Mouse (Mus musculus) heart, embryonic 14.5 days (tissue): ENCODE measurements around the gene Mettl9. TPM values are rescaled to one million over a fixed set of nuclear protein-coding genes. Genes with fewer than 3 reads are reported as not detected.

ENCODE experiments used
- ATAC-seq: fragments of 200-750 bp; cut with Nextera tagmentation; 2 replicates; pipeline ENCODE4 v1.8.0; 2017; ENCODE audit warnings: low read depth, moderate TSS enrichment; ENCODE audit not compliant: insufficient number of reproducible peaks, insufficient read depth, low FRiP score
- H3K27ac ChIP-seq, 2 experiments: fragments of 200-500 bp in 1 of 2; fragments of 300-500 bp in 1 of 2; sonication (generic) in 1 of 2; replicated peaks in 1 of 2; 2 replicates each; pipeline ENCODE4 v1.5.1; 2012 to 2014; ENCODE audit warnings: low read depth in 2 of 2, low read length in 2 of 2, control low read depth in 1 of 2, mild to moderate bottlenecking in 1 of 2, mixed read lengths in 1 of 2; ENCODE audit not compliant: control insufficient read depth in 1 of 2, insufficient read depth in 1 of 2
- H3K27me3 ChIP-seq: fragments of 300-500 bp; sonication (generic); 2 replicates; pipeline ENCODE4 v1.6.1; 2014; ENCODE audit warnings: mild to moderate bottlenecking, low read length, control low read depth; ENCODE audit not compliant: control insufficient read depth, insufficient read depth
- H3K36me3 ChIP-seq: fragments of 300-500 bp; sonication (generic); 2 replicates; pipeline ENCODE4 v1.6.1; 2014; ENCODE audit warnings: mild to moderate bottlenecking, control low read depth, low read length, mixed read lengths; ENCODE audit not compliant: control insufficient read depth, insufficient read depth
- H3K4me1 ChIP-seq, 2 experiments: fragments of 200-500 bp in 1 of 2; fragments of 300-500 bp in 1 of 2; sonication (generic) in 1 of 2; 2 replicates each; pipeline ENCODE4 v1.6.1; 2012 to 2014; ENCODE audit warnings: low read length in 2 of 2, control low read depth in 1 of 2, mixed read lengths in 1 of 2; ENCODE audit not compliant: control insufficient read depth in 2 of 2, insufficient read depth in 2 of 2
- H3K4me2 ChIP-seq: fragments of 300-500 bp; sonication (generic); 2 replicates; pipeline ENCODE4 v1.6.1; 2014; ENCODE audit warnings: mild to moderate bottlenecking, low read length
- H3K4me3 ChIP-seq, 2 experiments: fragments of 200-500 bp in 1 of 2; fragments of 300-500 bp in 1 of 2; sonication (generic) in 1 of 2; 2 replicates each; pipeline ENCODE4 v1.5.1; 2012 to 2014; ENCODE audit warnings: low read length in 2 of 2, mild to moderate bottlenecking in 2 of 2, control low read depth in 1 of 2, low read depth in 1 of 2, moderate library complexity in 1 of 2; ENCODE audit not compliant: control insufficient read depth in 1 of 2, insufficient read depth in 1 of 2
- H3K9ac ChIP-seq: fragments of 300-500 bp; sonication (generic); 2 replicates; pipeline ENCODE4 v1.6.1; 2014; ENCODE audit warnings: mild to moderate bottlenecking, low read length
- H3K9me3 ChIP-seq: fragments of 300-500 bp; sonication (generic); 2 replicates; pipeline ENCODE4 v1.6.1; 2016; ENCODE audit warnings: low read length, control low read depth; ENCODE audit not compliant: control insufficient read depth
- WGBS: fragments of 180-500 bp; shearing (Covaris S2); extraction: QIAGEN DNeasy Blood & Tissue Kit; methylation state at CpG from one replicate; pipeline ENCODE4 v1.1.7; 2014; 5-methylcytosine and 5-hydroxymethylcytosine counted together
- polyA plus RNA-seq: library from polyadenylated mRNA; unstranded; fragments of >200 nt; fragmentation: Nextera tagmentation; extraction: Ambion mirVana; gene quantifications from 2 replicates; pipeline ENCODE4 v1.2.1, GENCODE M21; 2014

Gene Mettl9
- polyA plus RNA-seq, 1 experiment from 2014 or later, result 113 TPM

DNA sequence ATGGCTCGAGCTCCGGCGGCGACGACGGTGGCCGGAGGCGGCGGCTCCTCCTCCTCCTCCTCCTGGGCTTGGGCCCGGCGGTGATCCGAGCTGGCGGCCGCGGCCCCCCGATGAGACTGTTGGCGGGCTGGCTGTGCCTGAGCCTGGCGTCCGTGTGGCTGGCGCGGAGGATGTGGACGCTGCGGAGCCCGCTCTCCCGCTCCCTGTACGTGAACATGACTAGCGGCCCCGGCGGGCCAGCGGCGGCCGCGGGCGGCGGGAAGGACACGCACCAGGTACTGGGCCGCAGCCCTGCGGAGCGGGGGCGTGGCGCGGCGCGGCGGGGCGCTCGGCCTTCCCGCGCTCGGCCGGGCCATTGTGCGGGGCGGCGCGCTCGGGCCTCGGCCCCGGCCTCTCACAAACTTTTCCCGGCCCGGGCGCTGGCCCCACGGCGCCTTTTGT lies 476 bp downstream of the Mettl9 start:
- WGBS, result 0% methylated on average over 55 of the region's 63 CpGs
- Histone ChIP-seq H3K4me1 (peaks cover 2 to 17% of the 10 kb centered on the region in 2 experiments; a peak in 3 of 4 replicates), H3K4me2 (peak overlapping the region; percentile 74), H3K9me3 (no peaks in the 10 kb centered on the region), H3K9ac (peak overlapping the region; percentile 97), H3K36me3 (no peaks in the 10 kb centered on the region), H3K27ac (peak overlapping the region; percentile 91 to 94), H3K4me3 (peak overlapping the region; percentile 81 to 100), H3K27me3 (peaks cover 22% of the 10 kb centered on the region)
- ATAC-seq, result peak; percentile 79

DNA sequence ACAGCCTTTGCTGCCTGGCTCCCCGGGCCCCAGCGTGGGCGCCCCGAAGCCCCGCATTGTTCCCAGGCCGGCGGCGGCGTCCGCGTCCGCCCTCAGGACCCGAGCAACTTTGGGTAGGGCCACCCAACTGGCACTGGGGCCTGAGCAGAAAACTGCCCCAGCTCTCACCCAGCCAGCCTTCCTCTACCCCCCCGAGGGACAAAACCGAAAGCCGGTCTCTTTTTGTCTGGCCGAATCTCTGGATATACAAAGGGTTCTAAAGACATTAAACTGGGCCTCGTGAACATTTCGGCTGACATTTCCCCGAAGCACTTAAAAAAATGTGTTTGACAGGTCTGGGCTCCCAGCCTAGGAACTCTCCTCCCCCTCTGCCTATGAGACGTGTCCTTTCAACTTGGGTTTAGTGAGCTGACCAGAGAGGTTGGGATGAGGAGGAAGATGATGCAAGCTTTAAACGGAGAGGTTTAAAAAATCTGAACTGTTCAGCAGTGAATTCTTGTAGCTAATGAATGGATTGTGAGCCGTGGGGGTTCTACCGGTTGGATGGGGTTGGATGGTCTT lies 996 bp downstream of the Mettl9 start:
- H3K27me3 ChIP-seq, result peaks cover 20% of the 10 kb centered on the region
- H3K27ac ChIP-seq, result peak overlapping the region; percentile 91 to 94
- 0% methylated on average over 20 of the region's 24 CpGs for WGBS
- H3K4me1 ChIP-seq, result peaks cover 2 to 19% of the 10 kb centered on the region in 2 experiments; a peak in 3 of 4 replicates
- peak overlapping the region; percentile 74 for H3K4me2 ChIP-seq
- peak; percentile 22; the same call in 1 of the 2 replicates for ATAC-seq
- H3K36me3 ChIP-seq, result no peaks in the 10 kb centered on the region
- peak overlapping the region; percentile 81 to 100 for H3K4me3 ChIP-seq
- H3K9ac ChIP-seq, result peak overlapping the region; percentile 97
- no peaks in the 10 kb centered on the region for H3K9me3 ChIP-seq

DNA sequence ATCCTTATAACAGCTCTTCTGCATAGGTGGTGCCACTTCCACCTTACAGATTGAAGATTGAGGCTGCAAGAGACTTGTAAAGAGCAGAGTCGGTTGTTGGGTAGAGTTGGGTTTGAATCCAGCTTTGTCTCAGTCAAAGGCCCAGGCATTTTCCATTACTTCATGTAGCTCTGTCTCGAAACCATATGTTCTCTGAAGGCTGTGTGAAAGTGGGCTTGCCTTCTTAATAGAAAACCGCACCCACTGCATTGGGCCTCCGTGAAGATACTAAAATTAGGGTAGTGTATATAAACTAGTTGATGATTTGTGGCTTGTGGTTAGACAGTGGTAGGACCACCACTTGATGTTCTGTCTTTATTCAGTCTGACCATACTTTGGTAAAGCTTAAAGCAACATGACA lies 6.3 kb downstream of the Mettl9 start:
- Histone ChIP-seq H3K9me3 (0 out of 2 replicates have a peak, but pooled peaks cover 5% of the 10 kb centered on the region), H3K4me3 (no peak overlapping the region), H3K27ac (no peak overlapping the region), H3K36me3 (no peaks in the 10 kb centered on the region), H3K9ac (no peak overlapping the region), H3K4me1 (peaks cover 0 to 45% of the 10 kb centered on the region in 2 experiments; a peak in 3 of 4 replicates), H3K4me2 (no peak overlapping the region), H3K27me3 (no peaks in the 10 kb centered on the region)
- 73% methylated on average over 4 of the region's 4 CpGs for WGBS
- no peak for ATAC-seq

DNA sequence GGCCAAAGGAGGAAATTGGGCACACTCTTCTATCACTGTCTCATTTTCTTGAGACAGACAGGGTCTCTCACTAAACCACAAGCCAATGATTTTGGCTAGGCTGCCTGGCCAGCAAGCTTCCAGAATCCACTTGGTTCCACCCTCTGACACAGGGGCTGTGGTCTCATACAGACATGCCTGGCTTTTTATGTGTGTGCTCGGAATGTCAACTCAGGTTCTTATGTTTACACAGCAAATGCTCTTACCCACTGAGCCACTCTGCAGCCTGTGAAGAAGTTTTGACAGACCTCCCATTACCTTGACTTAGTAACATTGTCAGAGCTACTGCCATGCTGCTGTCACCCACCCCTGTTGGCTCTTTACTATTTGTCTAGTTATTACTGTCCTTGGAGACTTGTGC lies 7.7 kb downstream of the Mettl9 start:
- Histone ChIP-seq H3K27ac (no peak overlapping the region), H3K9ac (no peak overlapping the region), H3K4me1 (peaks cover 0 to 32% of the 10 kb centered on the region in 2 experiments; a peak in 2 of 4 replicates), H3K36me3 (no peaks in the 10 kb centered on the region), H3K4me3 (no peak overlapping the region), H3K27me3 (no peaks in the 10 kb centered on the region), H3K9me3 (0 out of 2 replicates have a peak, but pooled peaks cover 5% of the 10 kb centered on the region), H3K4me2 (no peak overlapping the region)
- ATAC-seq, result no peak
- 71% methylated on average over 1 of the region's 1 CpGs for WGBS

DNA sequence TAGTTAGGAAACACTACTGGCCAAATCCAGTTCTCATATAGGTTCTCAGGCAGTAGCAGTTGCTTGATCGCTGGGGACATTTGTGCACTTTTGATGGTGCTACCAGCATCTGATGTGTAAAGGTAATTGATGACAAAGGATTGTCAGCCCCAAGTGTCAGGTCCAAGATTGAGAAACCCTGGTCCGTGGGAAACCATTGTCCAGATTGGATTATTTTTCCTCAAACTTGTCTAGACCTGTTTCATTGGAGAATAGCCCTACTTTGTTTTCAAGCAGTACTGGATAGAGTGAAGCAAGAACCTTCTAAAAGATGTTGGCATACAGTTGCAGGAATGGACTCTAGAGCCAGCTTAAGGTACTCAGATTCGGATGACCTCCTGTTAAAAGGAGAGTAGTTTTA lies 8.8 kb downstream of the Mettl9 start:
- no peak overlapping the region for H3K4me2 ChIP-seq
- no peak overlapping the region for H3K4me3 ChIP-seq
- H3K27ac ChIP-seq, result no peak overlapping the region
- peaks cover 0 to 31% of the 10 kb centered on the region in 2 experiments; a peak in 2 of 4 replicates for H3K4me1 ChIP-seq
- no peak overlapping the region for H3K9ac ChIP-seq
- H3K9me3 ChIP-seq, result 0 out of 2 replicates have a peak, but pooled peaks cover 5% of the 10 kb centered on the region
- WGBS, result 90% methylated on average over 3 of the region's 3 CpGs
- H3K27me3 ChIP-seq, result no peaks in the 10 kb centered on the region
- H3K36me3 ChIP-seq, result peaks cover under 1% of the 10 kb centered on the region; the same call in 1 of the 2 replicates
- ATAC-seq, result no peak

DNA sequence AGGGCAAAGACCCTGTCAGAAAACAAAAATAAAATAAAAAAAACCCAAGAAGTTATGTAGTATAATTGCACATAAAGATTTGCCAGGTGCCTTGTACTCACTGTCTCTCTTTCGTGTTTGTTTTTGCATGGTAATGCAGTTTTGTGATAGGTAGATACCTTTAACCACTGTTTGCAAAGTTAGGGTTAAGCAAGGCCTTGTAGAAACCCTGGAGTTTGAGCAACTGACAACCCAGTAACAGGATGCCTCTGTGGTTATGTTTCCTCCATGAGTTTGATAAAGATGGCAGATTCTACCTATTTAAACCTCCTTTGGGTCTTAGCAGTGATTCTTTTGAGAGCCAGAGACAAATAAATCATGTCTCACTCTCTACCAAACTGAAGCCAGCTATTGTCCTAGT lies 9.3 kb downstream of the Mettl9 start:
- Histone ChIP-seq H3K4me2 (no peak overlapping the region), H3K36me3 (peaks cover 6% of the 10 kb centered on the region; the same call in 1 of the 2 replicates), H3K27me3 (no peaks in the 10 kb centered on the region), H3K4me1 (peaks cover 0 to 29% of the 10 kb centered on the region in 2 experiments; a peak in 2 of 4 replicates), H3K9me3 (0 out of 2 replicates have a peak, but pooled peaks cover 5% of the 10 kb centered on the region), H3K4me3 (no peak overlapping the region), H3K9ac (no peak overlapping the region), H3K27ac (no peak overlapping the region)
- ATAC-seq, result no peak
- 93% methylated on average over 1 of the region's 1 CpGs for WGBS

DNA sequence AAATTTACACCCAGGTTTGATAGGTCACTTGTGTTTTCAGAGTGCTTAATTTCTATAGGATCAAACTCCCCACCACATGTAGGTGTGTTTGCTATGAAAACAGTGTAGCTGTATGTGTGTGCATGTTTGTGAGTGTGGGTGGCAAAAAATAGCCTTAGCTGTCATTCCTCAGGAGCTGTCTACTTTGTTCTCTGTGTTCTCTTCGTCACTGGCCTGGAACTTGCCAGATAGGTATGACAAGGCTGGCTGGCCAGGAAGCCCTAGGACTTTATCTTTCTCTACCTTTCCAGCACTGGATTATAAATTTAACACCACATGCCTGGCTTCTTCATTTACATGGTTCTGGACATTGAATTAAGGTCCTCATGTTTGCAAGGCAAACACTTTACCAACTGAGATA lies 10.0 kb downstream of the Mettl9 start:
- WGBS, result 32% methylated on average over 1 of the region's 1 CpGs
- no peak overlapping the region for H3K4me3 ChIP-seq
- H3K36me3 ChIP-seq, result peaks cover 7% of the 10 kb centered on the region
- 0 out of 2 replicates have a peak, but pooled peaks cover 5% of the 10 kb centered on the region for H3K9me3 ChIP-seq
- no peak overlapping the region for H3K4me2 ChIP-seq
- ATAC-seq, result no peak
- no peak overlapping the region for H3K9ac ChIP-seq
- H3K4me1 ChIP-seq, result peaks cover 0 to 29% of the 10 kb centered on the region in 2 experiments; a peak in 2 of 4 replicates
- H3K27ac ChIP-seq, result 0 out of 4 replicates have a peak overlapping the region, but pooled peaks of 1 of the 2 experiments have one; percentile 24
- no peaks in the 10 kb centered on the region for H3K27me3 ChIP-seq
